Mouse (Mus musculus): ENCODE data around the gene Chchd10. TPM values are rescaled to one million over a fixed set of nuclear protein-coding genes. Genes with fewer than 3 reads are reported as not detected.

Chchd10 gene
- polyA plus RNA-seq, 1 experiment: 819 TPM

- TF ChIP-seq GATA1 (IDR thresholded peaks at IDR 0.05; ENCODE audit: low read length): no peak
Measured at GRCm38 (mm10) chr10:75919026-75919425, 13.9 kb upstream of the Chchd10 start.

GRCm38 (mm10) chr10:75921026-75921725, 11.8 kb upstream of the Chchd10 start, which contains the start of gene Smarcb1:
Gene Smarcb1, minus strand, starts transcription at chr10:75921617.
- TF ChIP-seq GATA1 (IDR thresholded peaks at IDR 0.05; ENCODE audit: low read length): no peak

GRCm38 (mm10) chr10:75921726-75922560, 11.0 kb upstream of the Chchd10 start:
- no peak for TF ChIP-seq GATA1 (IDR thresholded peaks at IDR 0.05; ENCODE audit: low read length)

GRCm38 (mm10) chr10:75924324-75924723, 8.6 kb upstream of the Chchd10 start:
- TF ChIP-seq GATA1 (IDR thresholded peaks at IDR 0.05; ENCODE audit: low read length): no peak

GRCm38 (mm10) chr10:75926396-75926795, 6.5 kb upstream of the Chchd10 start:
- TF ChIP-seq GATA1 (IDR thresholded peaks at IDR 0.05; ENCODE audit: low read length): no peak

- TF ChIP-seq GATA1 (IDR thresholded peaks at IDR 0.05; ENCODE audit: low read length): no peak
Measured at GRCm38 (mm10) chr10:75930304-75930703, 2.6 kb upstream of the Chchd10 start.

GRCm38 (mm10) chr10:75931311-75931710, 1.6 kb upstream of the Chchd10 start:
- no peak for TF ChIP-seq GATA1 (IDR thresholded peaks at IDR 0.05; ENCODE audit: low read length)

- no peak for TF ChIP-seq GATA1 (IDR thresholded peaks at IDR 0.05; ENCODE audit: low read length)
Measured at GRCm38 (mm10) chr10:75932081-75932678, 750 bp upstream of the Chchd10 start.

GRCm38 (mm10) chr10:75934991-75935390, 2.1 kb downstream of the Chchd10 start:
- no peak for TF ChIP-seq GATA1 (IDR thresholded peaks at IDR 0.05; ENCODE audit: low read length)

GRCm38 (mm10) chr10:75935680-75936541, 3.0 kb downstream of the Chchd10 start, which contains the start of gene Mmp11:
Gene Mmp11, minus strand, starts transcription at chr10:75936496.
- TF ChIP-seq GATA1 (IDR thresholded peaks at IDR 0.05; ENCODE audit: low read length): no peak

- no peak for TF ChIP-seq GATA1 (IDR thresholded peaks at IDR 0.05; ENCODE audit: low read length)
Measured at GRCm38 (mm10) chr10:75936909-75937667, 4.2 kb downstream of the Chchd10 start.

GRCm38 (mm10) chr10:75937851-75938643, 5.1 kb downstream of the Chchd10 start:
- TF ChIP-seq GATA1 (IDR thresholded peaks at IDR 0.05; ENCODE audit: low read length): no peak

- no peak for TF ChIP-seq GATA1 (IDR thresholded peaks at IDR 0.05; ENCODE audit: low read length)
Measured at GRCm38 (mm10) chr10:75939481-75940234, 6.7 kb downstream of the Chchd10 start.

Data from G1E-ER4 (cell line).